ENCODE assay signal across 30 mouse cellular contexts in genomic region chr1:169077228-169077627, GRCm38 (mm10).
"Had no signal": no experiment of that assay in that cellular context is flagged by ENCODE, and none has a peak within 500 bp of the region (broad histone marks: within the 10 kb centered on the region; RNA-seq: fewer than 3 reads in every experiment).

No protein-coding gene starts in this region.

- H3K4me1 ChIP-seq: limb, embryonic 13.5 days; limb, embryonic 15.5 days; liver, embryonic 12.5 days; liver, embryonic 13.5 days; liver, embryonic 15.5 days; lung, embryonic 15.5 days; megakaryocyte, embryonic 14.5 days; midbrain, embryonic 10.5 days; midbrain, embryonic 12.5 days had no signal

- H3K36me3 ChIP-seq: limb, embryonic 10.5 days; limb, embryonic 12.5 days; limb, embryonic 13.5 days; limb, embryonic 15.5 days; liver, embryonic 12.5 days; liver, embryonic 13.5 days; liver, embryonic 15.5 days; lung, embryonic 15.5 days; midbrain, embryonic 10.5 days; midbrain, embryonic 12.5 days; midbrain, embryonic 15.5 days; neural tube, embryonic 12.5 days had no signal

- H3K4me3 ChIP-seq: limb, embryonic 10.5 days; limb, embryonic 12.5 days; limb, embryonic 13.5 days; limb, embryonic 15.5 days; liver, embryonic 12.5 days; liver, embryonic 13.5 days; liver, embryonic 15.5 days; lung, embryonic 15.5 days; megakaryocyte, embryonic 14.5 days; midbrain, embryonic 10.5 days; midbrain, embryonic 12.5 days; midbrain, embryonic 15.5 days; myocyte; neural tube, embryonic 12.5 days had no signal

- DNase-seq: left cerebral cortex, postnatal 4 days; liver; liver, embryonic 13.5 days; liver, postnatal 0 days; lung, adult 18-20 months; lung, adult 2 months; lung, embryonic 14.5 days; lung, postnatal 10 days; lung, postnatal 14 days; lung, postnatal 36 days; lung, postnatal 4 days; midbrain, embryonic 14.5 days had no signal

- H3K4me2 ChIP-seq: limb, embryonic 12.5 days; limb, embryonic 13.5 days; limb, embryonic 15.5 days; liver, embryonic 11.5 days; liver, embryonic 12.5 days; liver, embryonic 13.5 days; liver, embryonic 15.5 days; lung, embryonic 14.5 days; lung, embryonic 15.5 days; midbrain, embryonic 12.5 days; midbrain, embryonic 15.5 days; neural tube, embryonic 12.5 days had no signal

- H3K9ac ChIP-seq: limb, embryonic 12.5 days; limb, embryonic 13.5 days; limb, embryonic 15.5 days; liver, embryonic 12.5 days; liver, embryonic 13.5 days; liver, embryonic 14.5 days; liver, embryonic 15.5 days; liver, postnatal 0 days; lung, embryonic 14.5 days; lung, embryonic 15.5 days; midbrain, embryonic 12.5 days; midbrain, embryonic 15.5 days; neural tube, embryonic 12.5 days had no signal

- H3K27me3 ChIP-seq: limb, embryonic 12.5 days; limb, embryonic 13.5 days; limb, embryonic 15.5 days; liver, embryonic 12.5 days; liver, embryonic 13.5 days; liver, embryonic 15.5 days; lung, embryonic 15.5 days; megakaryocyte, embryonic 14.5 days; midbrain, embryonic 12.5 days; midbrain, embryonic 15.5 days; neural tube, embryonic 12.5 days had no signal

- H3K9me3 ChIP-seq: limb, embryonic 10.5 days; limb, embryonic 12.5 days; limb, embryonic 13.5 days; limb, embryonic 15.5 days; liver, embryonic 12.5 days; liver, embryonic 15.5 days; lung, embryonic 15.5 days; megakaryocyte, embryonic 14.5 days; midbrain, embryonic 10.5 days; midbrain, embryonic 12.5 days; midbrain, embryonic 15.5 days; neural tube, embryonic 12.5 days had no signal

- H3K27ac ChIP-seq: limb, embryonic 10.5 days; limb, embryonic 12.5 days; limb, embryonic 13.5 days; limb, embryonic 15.5 days; liver, embryonic 12.5 days; liver, embryonic 13.5 days; liver, embryonic 14.5 days; liver, embryonic 15.5 days; lung, embryonic 15.5 days; macrophage; midbrain, embryonic 10.5 days; midbrain, embryonic 12.5 days; midbrain, embryonic 15.5 days; neural tube, embryonic 12.5 days had no signal

- ATAC-seq: liver, embryonic 12.5 days; liver, postnatal 0 days; lung, postnatal 0 days; midbrain, embryonic 15.5 days; midbrain, embryonic 16.5 days had no signal
